Mouse (Mus musculus): ENCODE results near the gene Plac1. TPM values are rescaled to one million over a fixed set of nuclear protein-coding genes. Genes with fewer than 3 reads are reported as not detected.
"Not testable (repeated sequence)": the region's sequence is repeated elsewhere in the genome, so short reads cannot be mapped to it uniquely, and the experiment has no call there.

Plac1 gene
- 14.5 and 15.0 TPM in 2 replicates for polyA plus RNA-seq (2015; fragmentation: Nextera tagmentation; extraction: Ambion mirVana)

GRCm38 (mm10) chrX:53240011-53240410 is at the start of gene Plac1:
Plac1 (minus strand) TSS chrX:53240111.
- ATAC-seq (ENCODE audit: borderline replicate concordance, extremely low read depth, low FRiP score, low TSS enrichment): no peak
- Histone ChIP-seq H3K27ac (no peak within 1 kb of the TSS), H3K9ac (no peak within 1 kb of the TSS), H3K9me3 (no peaks in the 10 kb centered on the region), H3K36me3 (no peaks in the 10 kb centered on the region), H3K27me3 (no peaks in the 10 kb centered on the region), H3K4me3 (no peak within 1 kb of the TSS), H3K4me2 (no peak within 1 kb of the TSS), H3K4me1 (no peaks in the 10 kb centered on the region)
- WGBS: 69% methylated on average over 4 of the region's 4 CpGs

GRCm38 (mm10) chrX:53287924-53288323 is 48.0 kb upstream of the Plac1 start:
- peak; percentile 75; the same call in 1 of the 2 replicates for ATAC-seq (ENCODE audit: borderline replicate concordance, extremely low read depth, low FRiP score, low TSS enrichment)
- Histone ChIP-seq H3K4me3 (no peak overlapping the region), H3K9me3 (no peaks in the 10 kb centered on the region), H3K27ac (no peak overlapping the region), H3K4me2 (no peak overlapping the region), H3K9ac (no peak overlapping the region), H3K36me3 (no peaks in the 10 kb centered on the region), H3K27me3 (no peaks in the 10 kb centered on the region), H3K4me1 (no peaks in the 10 kb centered on the region)
- WGBS: 51% methylated on average over 5 of the region's 5 CpGs

GRCm38 (mm10) chrX:53273124-53273523 is 33.2 kb upstream of the Plac1 start, which contains the start of gene Fam122c:
Fam122c (plus strand) TSS chrX:53273424.
- H3K4me2 ChIP-seq: no peak within 1 kb of the TSS
- H3K36me3 ChIP-seq: no peaks in the 10 kb centered on the region
- H3K4me3 ChIP-seq: no peak within 1 kb of the TSS
- ATAC-seq (ENCODE audit: borderline replicate concordance, extremely low read depth, low FRiP score, low TSS enrichment): no peak
- H3K27ac ChIP-seq: no peak within 1 kb of the TSS
- no peaks in the 10 kb centered on the region for H3K9me3 ChIP-seq
- H3K27me3 ChIP-seq: no peaks in the 10 kb centered on the region
- 56% methylated on average over 1 of the region's 1 CpGs for WGBS
- H3K9ac ChIP-seq: no peak within 1 kb of the TSS
- H3K4me1 ChIP-seq: no peaks in the 10 kb centered on the region

GRCm38 (mm10) chrX:53271628-53272027 is 31.7 kb upstream of the Plac1 start:
- not testable (repeated sequence) for H3K27ac ChIP-seq; H3K9me3 ChIP-seq; H3K4me3 ChIP-seq; H3K4me2 ChIP-seq; H3K9ac ChIP-seq; H3K36me3 ChIP-seq; H3K4me1 ChIP-seq; H3K27me3 ChIP-seq; ATAC-seq (ENCODE audit: borderline replicate concordance, extremely low read depth, low FRiP score, low TSS enrichment)
- 75% methylated on average over 3 of the region's 3 CpGs for WGBS

- Histone ChIP-seq H3K9me3 (no peaks in the 10 kb centered on the region), H3K4me2 (peak overlapping the region; percentile 49), H3K4me1 (no peaks in the 10 kb centered on the region), H3K36me3 (no peaks in the 10 kb centered on the region), H3K9ac (no peak overlapping the region), H3K27me3 (no peaks in the 10 kb centered on the region), H3K27ac (0 out of 2 replicates have a peak overlapping the region, but pooled peaks have one; percentile 24), H3K4me3 (peak overlapping the region; percentile 62)
- ATAC-seq (ENCODE audit: borderline replicate concordance, extremely low read depth, low FRiP score, low TSS enrichment): no peak
- WGBS: 19% methylated on average over 10 of the region's 10 CpGs
Measured at GRCm38 (mm10) chrX:53270063-53270432, 30.1 kb upstream of the Plac1 start.

GRCm38 (mm10) chrX:53269289-53270062 is 29.6 kb upstream of the Plac1 start, which contains the start of gene Fam122b:
Fam122b (minus strand) TSS chrX:53269805.
- H3K4me1 ChIP-seq: no peaks in the 10 kb centered on the region
- H3K9me3 ChIP-seq: no peaks in the 10 kb centered on the region
- H3K9ac ChIP-seq: peak within 1 kb of the TSS; percentile 54
- WGBS: 20% methylated on average over 40 of the region's 40 CpGs
- no peaks in the 10 kb centered on the region for H3K27me3 ChIP-seq
- peak; percentile 81 for ATAC-seq (ENCODE audit: borderline replicate concordance, extremely low read depth, low FRiP score, low TSS enrichment)
- peak within 1 kb of the TSS; percentile 83 for H3K27ac ChIP-seq
- peak within 1 kb of the TSS; percentile 62 for H3K4me3 ChIP-seq
- H3K4me2 ChIP-seq: peak within 1 kb of the TSS; percentile 85
- H3K36me3 ChIP-seq: no peaks in the 10 kb centered on the region

GRCm38 (mm10) chrX:53268856-53269255 is 28.9 kb upstream of the Plac1 start:
- ATAC-seq (ENCODE audit: borderline replicate concordance, extremely low read depth, low FRiP score, low TSS enrichment): peak; percentile 91
- Histone ChIP-seq H3K4me1 (no peaks in the 10 kb centered on the region), H3K9ac (peak overlapping the region; percentile 37; the same call in 1 of the 2 replicates), H3K4me2 (peak overlapping the region; percentile 85), H3K4me3 (peak overlapping the region; percentile 62), H3K27ac (peak overlapping the region; percentile 83), H3K27me3 (no peaks in the 10 kb centered on the region), H3K36me3 (no peaks in the 10 kb centered on the region), H3K9me3 (no peaks in the 10 kb centered on the region)
- WGBS: 14% methylated on average over 10 of the region's 10 CpGs

GRCm38 (mm10) chrX:53266186-53266585 is 26.3 kb upstream of the Plac1 start:
- H3K4me2 ChIP-seq: no peak overlapping the region
- ATAC-seq (ENCODE audit: borderline replicate concordance, extremely low read depth, low FRiP score, low TSS enrichment): no peak
- WGBS: 50% methylated on average over 9 of the region's 9 CpGs
- H3K9ac ChIP-seq: no peak overlapping the region
- H3K36me3 ChIP-seq: no peaks in the 10 kb centered on the region
- no peak overlapping the region for H3K27ac ChIP-seq
- H3K27me3 ChIP-seq: no peaks in the 10 kb centered on the region
- H3K4me3 ChIP-seq: no peak overlapping the region
- H3K9me3 ChIP-seq: no peaks in the 10 kb centered on the region
- H3K4me1 ChIP-seq: no peaks in the 10 kb centered on the region

- Histone ChIP-seq H3K36me3 (no peaks in the 10 kb centered on the region), H3K9me3 (no peaks in the 10 kb centered on the region), H3K4me2 (no peak overlapping the region), H3K4me1 (no peaks in the 10 kb centered on the region), H3K9ac (no peak overlapping the region), H3K27me3 (no peaks in the 10 kb centered on the region), H3K27ac (no peak overlapping the region), H3K4me3 (no peak overlapping the region)
- ATAC-seq (ENCODE audit: borderline replicate concordance, extremely low read depth, low FRiP score, low TSS enrichment): no peak
Measured at GRCm38 (mm10) chrX:53255195-53255594, 15.3 kb upstream of the Plac1 start.

GRCm38 (mm10) chrX:53237971-53238370 is 1.9 kb downstream of the Plac1 start:
- Histone ChIP-seq H3K36me3 (no peaks in the 10 kb centered on the region), H3K9ac (no peak overlapping the region), H3K9me3 (no peaks in the 10 kb centered on the region), H3K27me3 (no peaks in the 10 kb centered on the region), H3K27ac (no peak overlapping the region), H3K4me3 (no peak overlapping the region), H3K4me1 (peaks cover 3% of the 10 kb centered on the region; the same call in 1 of the 2 replicates), H3K4me2 (no peak overlapping the region)
- 15% methylated on average over 2 of the region's 2 CpGs for whole genome bisulfite sequencing
- ATAC-seq (ENCODE audit: borderline replicate concordance, extremely low read depth, low FRiP score, low TSS enrichment): no peak

GRCm38 (mm10) chrX:53236404-53236803 is 3.5 kb downstream of the Plac1 start:
- no peak overlapping the region for H3K4me2 ChIP-seq

GRCm38 (mm10) chrX:53233689-53234088 is 6.2 kb downstream of the Plac1 start:
- Histone ChIP-seq H3K36me3 (no peaks in the 10 kb centered on the region), H3K4me2 (no peak overlapping the region), H3K9me3 (no peaks in the 10 kb centered on the region), H3K9ac (no peak overlapping the region), H3K27ac (no peak overlapping the region), H3K4me1 (peaks cover 3% of the 10 kb centered on the region; the same call in 1 of the 2 replicates), H3K27me3 (no peaks in the 10 kb centered on the region), H3K4me3 (no peak overlapping the region)
- no peak for ATAC-seq (ENCODE audit: borderline replicate concordance, extremely low read depth, low FRiP score, low TSS enrichment)
- 19% methylated on average over 3 of the region's 4 CpGs for WGBS

More at GRCm38 (mm10) chrX:53236404-53236803, 3.5 kb downstream of the Plac1 start:
- no peak overlapping the region for H3K9ac ChIP-seq
- H3K9me3 ChIP-seq: no peaks in the 10 kb centered on the region
- H3K4me3 ChIP-seq: no peak overlapping the region
- ATAC-seq (ENCODE audit: borderline replicate concordance, extremely low read depth, low FRiP score, low TSS enrichment): no peak
- WGBS: 48% methylated on average over 7 of the region's 7 CpGs
- H3K27me3 ChIP-seq: no peaks in the 10 kb centered on the region
- H3K4me1 ChIP-seq: peaks cover 3% of the 10 kb centered on the region; the same call in 1 of the 2 replicates
- H3K36me3 ChIP-seq: no peaks in the 10 kb centered on the region
- H3K27ac ChIP-seq: no peak overlapping the region
